Mouse (Mus musculus) frontal cortex, postnatal 10 days (tissue): ENCODE results near the gene Ifitm6.
"Not testable (repeated sequence)": the region's sequence is repeated elsewhere in the genome, so short reads cannot be mapped to it uniquely, and the experiment has no call there.

Source experiments
- DNase-seq, 2 experiments: peaks; one replicate each; pipeline ENCODE4 v3.0.0; 2022; ENCODE audit warnings: low spot score in 2 of 2, mixed read lengths in 1 of 2

Gene Ifitm6

DNA sequence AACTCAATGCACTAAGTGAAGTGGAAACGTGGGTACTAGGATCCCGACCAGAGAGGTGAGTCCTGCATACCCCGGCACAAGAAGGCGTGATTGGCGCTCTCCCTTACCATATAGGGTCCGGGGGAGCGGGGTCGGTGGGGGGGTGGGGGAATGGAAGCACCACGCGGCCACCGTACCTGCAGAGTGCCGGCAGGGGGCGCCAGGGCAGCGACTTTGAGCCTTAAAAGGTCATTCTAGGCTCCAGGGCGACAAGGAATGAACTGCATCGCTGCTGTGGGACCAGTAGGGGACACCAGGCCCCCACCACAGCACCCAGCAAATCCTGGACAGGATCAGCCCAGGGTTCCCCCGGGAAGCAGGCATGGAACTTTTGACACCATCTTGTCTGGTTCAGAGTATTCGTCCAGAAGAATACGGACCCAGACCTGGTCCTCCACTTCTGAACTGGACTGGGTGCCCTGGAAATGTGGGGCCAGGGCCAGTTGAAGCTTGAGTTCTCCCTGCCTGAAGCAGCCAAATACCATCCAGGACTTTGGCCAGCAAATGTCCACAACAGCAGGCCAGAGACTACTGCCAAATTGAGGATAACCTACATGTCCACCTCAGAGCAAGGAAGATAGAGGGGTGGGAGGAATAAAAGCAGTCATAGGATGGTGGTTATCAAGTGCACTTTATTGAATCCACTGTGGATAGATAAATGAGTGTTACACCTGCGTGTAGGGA lies 8.6 kb downstream of the Ifitm6 start:
- peak; percentile 38 to 45 for DNase-seq

DNA sequence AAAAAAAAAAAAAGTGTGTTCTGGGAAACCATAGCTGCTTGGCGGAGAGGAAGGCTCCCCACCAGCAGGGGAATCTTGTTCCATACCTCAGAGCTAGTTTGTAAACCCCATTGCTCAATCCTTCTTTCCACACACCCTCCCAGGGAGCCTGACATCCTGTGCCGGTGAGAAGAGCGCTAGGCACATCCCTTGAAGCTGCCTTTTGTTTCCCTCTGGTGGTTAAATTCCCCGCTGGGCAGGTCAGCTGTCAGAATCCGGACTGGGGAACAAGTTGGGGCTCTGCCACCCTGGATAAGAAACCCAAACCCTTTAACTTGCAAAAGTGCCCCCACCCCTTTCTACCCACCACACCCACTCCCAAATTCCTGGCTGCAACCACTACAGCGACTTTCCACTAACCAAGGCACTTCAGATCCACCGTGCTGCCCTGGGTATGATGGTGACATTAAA lies 9.4 kb downstream of the Ifitm6 start:
- no peak for DNase-seq

DNA sequence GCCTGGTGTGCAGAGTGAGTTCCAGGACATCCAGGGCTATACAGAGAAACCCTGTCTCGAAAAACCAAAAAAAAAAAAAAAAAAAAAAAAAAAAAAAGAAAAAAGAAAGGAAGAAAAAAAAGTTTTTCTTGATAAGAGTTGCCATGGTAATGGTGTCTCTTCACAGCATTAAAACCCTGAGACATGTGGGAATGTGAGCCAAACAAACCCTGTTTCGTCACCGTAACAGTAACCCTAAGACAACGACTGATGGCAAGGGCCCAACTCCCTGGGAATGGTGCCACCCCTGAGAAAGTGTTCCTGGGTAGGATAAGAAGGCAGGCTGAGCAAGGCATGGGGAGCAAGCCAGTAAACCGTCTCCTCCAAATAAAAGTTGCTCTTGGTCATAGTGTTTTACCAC lies 10.8 kb downstream of the Ifitm6 start:
- DNase-seq = no peak

DNA sequence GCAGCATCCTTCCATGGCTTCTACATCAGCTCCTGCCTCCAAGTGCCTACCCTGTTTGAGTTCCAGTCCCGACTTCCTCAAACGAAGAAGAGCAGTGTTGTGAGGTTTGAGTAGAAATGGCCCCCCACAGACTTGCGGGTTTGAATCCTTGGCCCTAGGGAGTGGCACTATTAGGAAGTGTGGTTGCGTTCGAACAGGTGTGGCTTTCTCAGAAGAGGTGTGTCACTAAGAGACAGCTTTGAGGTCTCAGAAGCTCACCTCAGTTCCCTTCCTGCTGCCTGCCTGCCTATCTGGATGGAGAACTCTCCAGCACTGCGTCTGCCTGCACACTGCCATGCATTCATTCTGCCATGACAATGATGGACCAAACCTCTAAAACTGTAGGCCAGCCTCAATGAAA lies 11.3 kb downstream of the Ifitm6 start:
- DNase-seq = no peak

DNA sequence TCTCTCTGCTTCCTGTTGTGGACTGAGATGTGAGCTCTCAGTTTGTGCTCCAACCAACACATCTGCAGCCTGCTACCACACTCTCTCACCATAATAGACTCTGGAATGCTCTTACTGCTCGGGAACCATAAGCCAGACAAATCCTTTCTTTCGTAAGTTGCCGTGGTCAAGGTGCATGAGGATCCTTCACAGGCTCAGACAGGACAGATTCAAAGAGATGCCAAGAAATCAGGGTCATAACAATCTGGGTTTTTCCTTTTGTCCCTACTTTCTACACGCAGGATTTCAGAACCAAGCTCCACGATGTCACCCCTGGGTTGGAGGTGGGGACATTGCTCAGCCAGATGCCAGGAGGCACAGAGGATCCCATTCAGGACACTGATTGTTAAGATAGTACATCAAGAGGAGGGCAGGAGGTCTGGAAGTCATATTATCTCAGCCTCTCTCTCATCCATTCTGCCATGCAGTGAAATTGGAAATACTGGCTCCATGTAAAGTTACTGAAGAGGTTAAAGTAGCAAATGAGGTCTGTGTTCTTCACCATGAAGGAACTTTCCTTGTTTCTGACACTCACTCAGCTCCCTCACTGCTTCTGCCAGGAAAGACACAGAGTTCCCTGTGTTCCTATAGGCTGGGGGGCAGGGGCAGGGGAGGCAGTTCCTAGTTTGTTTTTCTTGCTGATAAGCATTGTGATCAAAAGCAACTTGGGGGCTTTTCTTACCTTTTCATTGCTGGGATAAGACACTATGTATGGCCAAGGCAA lies 14.3 kb downstream of the Ifitm6 start:
- no peak for DNase-seq

GRCm38 (mm10) chr7:141000881-141001708 lies 16.6 kb downstream of the Ifitm6 start:
- DNase-seq = no peak

DNA sequence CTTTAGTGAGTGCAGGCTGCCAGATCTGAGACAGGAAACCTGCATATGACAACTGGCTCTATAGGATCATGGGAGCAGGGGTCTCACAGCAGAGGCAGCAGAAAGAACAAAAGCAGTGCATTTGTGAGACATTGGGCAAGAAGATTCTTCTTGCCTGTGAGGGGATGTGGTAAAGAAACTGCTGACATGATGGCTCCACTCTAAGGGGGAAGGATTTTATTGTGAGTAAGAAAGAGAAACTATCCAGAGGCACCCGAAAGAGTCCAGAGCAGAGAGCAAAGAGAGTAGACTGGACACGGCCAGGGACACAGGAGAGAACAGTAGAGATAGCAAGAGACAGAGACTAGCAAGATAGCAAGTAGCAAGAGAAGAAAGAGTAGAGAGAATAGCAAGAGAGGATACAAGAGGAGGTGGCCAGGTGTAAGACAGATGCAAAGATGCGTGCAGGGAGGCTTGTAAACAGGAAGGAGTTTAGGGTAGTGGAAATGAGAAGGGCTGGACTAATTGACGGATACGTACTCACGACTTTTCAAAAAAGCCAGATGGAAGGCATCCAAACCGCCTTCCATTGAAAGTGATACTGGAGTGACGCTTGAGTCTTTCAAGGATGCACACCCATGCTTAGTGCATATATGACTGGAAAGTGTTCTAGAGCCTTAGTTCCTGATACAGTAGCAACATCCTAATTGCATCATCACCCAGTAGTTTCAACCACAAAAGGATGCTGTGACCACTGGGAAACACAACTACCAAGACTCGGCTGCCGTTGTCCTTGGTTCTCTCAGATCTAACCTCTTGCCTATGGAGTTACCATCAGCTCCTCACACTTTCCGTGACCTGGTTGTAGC lies 18.6 kb downstream of the Ifitm6 start:
- no peak for DNase-seq

- no peak for DNase-seq
Observed at GRCm38 (mm10) chr7:140997817-140998216, 19.9 kb downstream of the Ifitm6 start.

- DNase-seq = no peak
Observed at GRCm38 (mm10) chr7:140991117-140991689, 26.5 kb downstream of the Ifitm6 start.

GRCm38 (mm10) chr7:140990622-140991021 lies 27.1 kb downstream of the Ifitm6 start:
- no peak for DNase-seq

- DNase-seq = no peak
Observed at GRCm38 (mm10) chr7:140990185-140990584, 27.5 kb downstream of the Ifitm6 start.

DNA sequence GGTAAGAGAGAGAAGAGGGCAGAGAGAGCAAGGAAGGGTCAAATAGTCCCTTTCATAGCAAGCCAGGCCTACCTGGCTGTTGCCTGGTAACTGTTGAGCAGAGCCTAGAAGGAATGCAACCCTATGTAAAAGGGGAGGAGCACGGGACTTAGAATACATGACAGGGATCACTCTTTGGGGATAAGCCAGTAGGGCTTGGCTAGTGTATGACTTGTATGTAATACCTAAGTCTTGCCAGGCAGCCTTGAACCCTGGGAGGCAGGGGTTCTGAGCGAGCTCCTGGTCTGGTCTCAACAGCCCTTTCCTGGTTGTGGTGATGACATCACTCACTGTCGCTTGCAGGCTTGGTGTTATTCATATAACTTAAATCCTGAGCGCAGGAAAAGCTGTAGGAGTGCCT lies 28.7 kb downstream of the Ifitm6 start:
- no peak for DNase-seq

- no peak for DNase-seq
Observed at GRCm38 (mm10) chr7:140987182-140988138, 30.3 kb downstream of the Ifitm6 start.

GRCm38 (mm10) chr7:140982971-140983370 lies 34.8 kb downstream of the Ifitm6 start:
- no peak for DNase-seq

GRCm38 (mm10) chr7:140981704-140982103 lies 36.0 kb downstream of the Ifitm6 start:
- no peak for DNase-seq

DNA sequence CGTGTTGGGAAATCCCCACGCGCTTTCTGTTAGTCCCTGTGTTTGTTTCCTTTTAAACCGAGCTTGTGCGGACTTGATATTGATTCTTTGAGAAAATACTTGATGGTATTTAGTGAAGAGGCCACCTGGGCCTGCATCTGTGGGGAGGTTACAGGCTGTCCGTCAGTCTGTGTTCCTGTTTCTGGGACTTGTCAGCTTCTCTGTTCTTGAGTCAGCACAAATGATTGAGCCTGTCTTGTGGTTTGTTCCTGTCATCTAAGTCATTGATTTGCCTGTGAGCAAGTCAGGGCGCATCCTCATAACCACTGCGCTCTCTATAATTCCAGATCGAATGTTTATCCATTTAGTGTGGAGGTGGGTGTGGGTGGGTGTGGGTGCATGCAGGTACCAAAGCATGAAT lies 41.0 kb downstream of the Ifitm6 start:
- DNase-seq = not testable (repeated sequence)

DNA sequence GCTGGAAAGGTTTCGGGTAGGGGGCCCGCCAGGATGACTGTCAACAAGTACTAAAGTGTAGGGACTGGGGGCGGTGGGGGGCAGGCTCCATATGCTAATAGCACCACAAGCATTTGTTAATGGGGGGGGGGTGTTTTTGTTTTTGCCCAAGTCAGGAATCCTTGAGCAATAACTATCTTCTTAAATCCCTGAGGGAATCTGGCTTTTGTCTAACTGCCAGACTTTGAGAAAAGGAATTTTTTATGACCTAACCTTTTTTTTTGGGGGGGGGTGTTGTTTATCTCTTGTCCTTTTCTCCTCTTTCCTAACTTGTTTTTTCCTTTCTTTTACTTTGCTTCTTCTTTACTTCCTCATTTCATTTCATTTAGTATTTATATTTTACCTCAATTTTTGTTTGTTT lies 42.3 kb downstream of the Ifitm6 start:
- DNase-seq = no peak

DNA sequence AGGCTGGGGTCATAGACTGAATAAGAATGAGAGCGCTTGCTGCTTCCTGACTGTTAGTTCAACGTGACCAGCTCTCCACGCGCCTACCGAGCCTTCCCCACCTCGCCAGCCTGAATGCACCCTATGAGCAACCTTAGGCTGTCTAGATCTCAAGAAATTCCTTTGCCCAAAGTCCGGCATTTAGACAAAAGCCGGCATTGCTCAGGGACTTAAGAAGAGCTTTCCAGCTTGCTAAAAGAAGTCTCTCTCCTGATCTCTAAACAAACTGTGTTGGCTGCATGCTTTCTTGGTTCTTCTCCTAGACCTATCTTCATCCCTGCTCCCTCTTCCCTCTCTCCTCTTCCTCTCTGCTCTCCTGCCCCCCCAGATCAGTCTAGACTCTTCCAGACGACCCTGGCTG lies 42.8 kb downstream of the Ifitm6 start:
- DNase-seq = no peak

DNA sequence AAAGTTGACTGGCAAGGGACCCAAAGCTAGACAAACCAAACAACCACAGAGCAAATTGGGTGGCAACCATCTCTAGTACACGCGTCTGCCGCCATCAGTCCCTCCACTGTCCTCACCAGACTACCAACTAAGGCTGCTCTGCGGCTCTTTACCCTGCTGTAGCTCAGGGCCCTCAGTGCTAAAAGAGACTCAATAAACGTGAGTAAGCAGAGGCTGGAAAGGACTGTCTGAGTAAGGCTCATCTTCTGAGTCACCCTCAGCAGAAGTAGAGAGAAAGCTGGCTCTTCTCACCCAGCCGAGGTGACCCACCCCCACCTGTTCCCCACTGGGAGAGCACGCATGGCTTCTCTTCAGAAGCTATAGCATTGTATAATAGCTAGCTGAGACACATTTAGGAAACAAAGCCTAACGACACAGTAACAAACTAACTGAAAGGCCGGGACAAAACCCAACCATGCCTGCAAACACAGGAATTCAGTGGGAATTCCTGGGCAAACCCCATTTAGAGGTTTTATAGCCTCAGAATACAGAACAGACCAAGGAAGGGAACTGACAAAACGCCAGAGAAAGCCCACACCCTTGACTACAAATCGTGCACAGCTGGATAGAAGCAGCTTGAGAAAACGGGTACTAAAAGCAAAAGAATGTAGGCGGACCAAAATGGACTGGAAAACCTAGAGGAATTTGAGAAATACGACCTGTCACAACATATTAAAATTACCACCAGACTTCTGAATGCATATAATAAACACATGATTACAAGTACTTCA lies 44.1 kb downstream of the Ifitm6 start:
- DNase-seq = no peak
